Mouse (Mus musculus) small intestine, adult 2 months (tissue): ENCODE data around the gene Cutal.

Source experiments
- CTCF ChIP-seq: fragments of 200-500 bp; IDR thresholded peaks from 2 replicates; pipeline ENCODE4 v1.5.1; 2012; ENCODE audit warnings: low read depth, mild to moderate bottlenecking, control low read depth, inconsistent platforms, low read length, moderate library complexity, mixed read lengths; ENCODE audit not compliant: insufficient replicate concordance, insufficient read length; ENCODE audit errors: extremely low read depth
- POLR2A ChIP-seq: fragments of 200-500 bp; IDR thresholded peaks from 2 replicates; pipeline ENCODE4 v1.6.1; 2012; ENCODE audit warnings: low read depth, mild to moderate bottlenecking, control low read depth, inconsistent platforms, low read length, moderate library complexity

DNA sequence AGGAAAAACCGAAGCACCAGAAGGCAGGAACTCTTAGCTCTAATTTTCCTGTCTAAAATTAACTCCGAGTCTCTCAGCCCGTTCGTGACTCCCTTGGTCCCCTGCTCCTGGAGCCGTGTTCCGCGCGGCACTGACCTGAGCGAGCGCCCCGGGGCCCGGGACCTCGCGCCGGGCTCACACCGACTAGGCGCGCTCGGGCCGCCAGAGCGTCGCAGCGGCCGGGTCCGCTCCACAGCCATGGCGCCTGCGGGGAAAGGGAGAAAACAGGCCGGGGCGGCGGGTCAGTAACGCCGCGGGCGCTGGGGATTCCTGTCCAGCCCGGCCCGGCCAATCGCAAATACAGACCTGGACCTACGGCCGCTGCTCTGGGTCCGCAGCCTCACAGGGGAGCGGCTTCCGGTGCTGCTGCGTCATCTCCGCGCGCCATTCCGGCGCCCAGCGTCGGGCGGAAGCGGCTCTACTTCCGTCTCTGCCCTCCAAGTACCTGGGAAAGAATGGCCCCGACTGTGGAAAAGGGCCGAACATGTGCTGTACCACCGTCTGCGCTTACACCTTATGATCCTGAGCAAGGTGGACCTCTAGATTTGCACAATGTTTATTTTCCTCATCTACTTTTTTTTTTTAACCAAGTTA lies 48.3 kb upstream of the Cutal start, which contains the start of gene Fbxw2:
- TF ChIP-seq POLR2A (peak; percentile 80), CTCF (no peak)
